Mouse (Mus musculus): ENCODE results near the gene Scarf1.

Scarf1 gene

DNA sequence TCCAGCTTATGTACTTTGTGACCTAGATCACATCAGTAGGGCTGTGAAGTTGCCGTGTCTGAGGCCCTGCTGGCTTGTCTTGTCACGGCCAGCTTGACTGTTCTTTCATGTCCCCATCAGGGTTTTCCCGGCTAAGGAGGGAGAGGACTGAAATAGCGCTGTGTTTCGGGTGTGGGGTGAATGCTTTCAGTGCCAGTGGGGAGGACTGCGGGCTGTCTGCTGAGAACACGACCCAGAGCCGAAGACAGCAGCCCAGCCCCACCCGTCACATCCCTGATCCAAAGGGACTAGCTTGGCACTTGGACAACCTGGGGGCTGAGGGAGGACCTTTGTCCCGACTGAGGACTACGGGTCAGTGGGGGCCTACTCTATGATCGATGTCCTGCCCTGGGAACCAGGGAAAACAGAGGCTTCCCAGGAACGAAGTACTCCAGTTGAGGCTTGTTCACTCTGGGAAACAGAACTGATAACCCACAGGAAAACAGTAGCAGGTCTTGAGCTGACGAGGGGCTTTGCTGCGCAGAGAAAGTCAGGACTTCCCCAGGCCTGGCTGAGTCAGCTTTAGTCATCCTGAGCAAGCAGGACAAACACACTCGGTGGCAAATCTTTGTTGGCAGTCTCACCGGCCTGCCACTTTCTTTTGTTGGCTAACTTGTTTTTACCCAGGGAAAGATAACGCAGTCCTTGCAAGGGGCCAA, 50.7 kb downstream of the Scarf1 start:
- no peak for DNase-seq (ENCODE audit: low spot score in 2 of 2)

DNA sequence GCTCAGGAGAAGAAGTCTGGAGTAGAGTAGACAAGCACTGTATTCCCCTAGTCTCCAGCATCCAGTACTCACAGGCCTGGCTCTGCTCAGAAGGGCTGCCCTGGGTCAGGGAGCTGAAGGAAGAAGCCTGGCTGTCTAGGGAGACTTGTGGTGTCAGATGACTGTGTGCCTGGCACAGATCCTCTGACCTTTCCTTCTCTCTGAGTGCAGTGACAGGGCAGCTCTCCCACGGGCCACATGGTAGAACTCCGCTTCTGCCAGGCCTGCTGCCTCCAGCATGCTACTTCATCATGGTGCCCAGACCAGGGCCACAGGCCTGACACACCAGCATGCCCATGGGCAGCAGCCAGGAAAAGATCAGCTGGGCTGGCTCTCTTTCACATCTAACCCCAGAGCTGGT, 52.5 kb downstream of the Scarf1 start:
- no peak for DNase-seq (ENCODE audit: low spot score in 2 of 2)

- no peak for DNase-seq (ENCODE audit: low spot score in 2 of 2)
Observed at GRCm38 (mm10) chr11:75566276-75567196, 53.2 kb downstream of the Scarf1 start.

DNA sequence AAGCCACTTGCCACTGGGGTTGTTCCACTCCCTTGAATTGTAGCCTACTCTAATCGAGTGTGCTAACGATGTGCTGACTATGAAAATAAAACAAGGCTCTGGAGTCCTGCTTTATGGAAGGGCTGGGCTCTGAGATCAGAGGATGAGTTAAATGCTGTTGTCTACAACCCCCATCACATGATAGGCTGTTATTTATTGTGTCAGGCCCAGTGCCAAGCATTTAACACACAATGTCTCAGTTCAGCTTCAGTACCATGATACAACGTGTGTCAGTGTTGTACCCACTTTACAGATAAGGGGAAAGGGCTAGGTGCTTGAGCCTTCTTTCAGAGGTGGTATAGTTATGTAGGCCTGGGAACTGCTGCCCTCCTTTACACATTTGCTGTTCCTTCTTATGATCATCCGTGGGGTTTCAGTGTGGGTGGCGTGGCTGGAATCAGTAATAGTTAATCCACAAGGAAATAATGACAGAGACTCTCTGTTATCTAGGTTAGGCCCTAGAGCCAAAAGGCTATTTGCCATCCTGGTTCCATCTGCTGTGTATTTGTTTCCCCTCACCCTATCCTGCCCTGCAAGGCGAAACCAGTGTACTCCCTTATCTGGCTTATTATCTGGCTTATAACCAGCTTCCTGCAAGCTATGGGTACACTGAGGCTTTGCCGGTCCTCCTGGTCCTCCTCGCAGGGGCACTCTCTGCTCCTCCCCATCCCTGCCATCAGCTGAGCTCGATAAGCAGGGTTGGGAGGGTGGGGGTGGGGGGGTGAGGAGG, 54.2 kb downstream of the Scarf1 start:
- DNase-seq (ENCODE audit: low spot score in 2 of 2), result no peak

DNA sequence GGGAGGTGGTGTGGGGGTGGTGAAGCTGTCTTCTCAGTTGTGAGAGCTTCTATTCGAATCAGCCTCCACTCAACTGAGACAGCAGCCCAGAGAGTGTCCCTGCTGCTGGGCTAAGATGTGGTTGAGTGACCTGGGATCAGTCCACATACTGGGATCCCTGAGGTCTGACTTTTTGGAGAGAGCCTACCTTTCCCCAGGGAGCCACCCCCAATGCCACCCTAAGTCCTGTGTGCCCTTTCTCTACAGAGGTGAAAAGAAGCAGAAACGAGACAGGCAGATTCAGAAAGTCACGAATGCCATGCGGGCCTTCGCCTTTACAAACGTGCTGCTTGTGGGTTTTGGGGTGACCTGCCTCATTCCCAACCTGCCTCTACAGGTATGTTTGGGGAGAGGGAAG, 54.8 kb downstream of the Scarf1 start:
- DNase-seq (ENCODE audit: low spot score in 2 of 2), result no peak

GRCm38 (mm10) chr11:75568962-75569361, 55.6 kb downstream of the Scarf1 start:
- no peak for DNase-seq (ENCODE audit: low spot score in 2 of 2)

DNA sequence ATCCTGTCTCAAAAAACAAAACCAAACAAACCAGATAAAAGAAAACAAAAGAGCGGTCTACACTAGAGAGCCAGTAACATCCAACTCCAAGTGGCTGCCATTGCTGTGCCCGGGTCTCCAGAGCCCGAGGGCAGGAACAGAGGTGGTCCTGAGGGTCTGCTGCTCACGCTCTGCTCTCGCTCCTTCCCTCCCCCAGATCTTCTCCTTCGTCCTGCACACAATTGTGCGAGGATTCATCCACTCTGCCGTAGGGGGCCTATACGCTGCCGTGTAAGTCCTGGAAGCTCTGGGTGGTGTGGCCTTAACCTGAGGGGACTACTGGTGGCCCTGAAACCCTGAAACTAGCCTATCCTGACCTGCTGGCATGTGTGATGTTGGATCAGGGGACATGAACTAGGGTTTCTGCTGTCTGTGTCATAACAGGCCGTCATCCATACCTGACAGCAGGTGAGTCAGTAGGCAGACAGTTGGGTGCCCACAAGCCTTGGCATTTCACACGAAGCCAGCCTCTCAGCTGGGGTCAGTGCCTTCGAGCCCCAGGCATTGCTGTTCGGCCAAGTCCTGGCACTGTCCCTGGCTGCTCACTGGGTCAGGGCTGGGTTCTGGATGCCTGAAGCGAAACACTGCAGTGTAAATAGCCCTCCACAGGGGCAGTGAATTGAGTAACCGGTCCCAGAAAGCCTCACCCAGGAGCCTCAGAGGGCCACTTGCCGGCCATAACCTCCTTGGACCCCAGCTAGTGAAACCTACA, 57.2 kb downstream of the Scarf1 start:
- no peak for DNase-seq (ENCODE audit: low spot score in 2 of 2)

DNA sequence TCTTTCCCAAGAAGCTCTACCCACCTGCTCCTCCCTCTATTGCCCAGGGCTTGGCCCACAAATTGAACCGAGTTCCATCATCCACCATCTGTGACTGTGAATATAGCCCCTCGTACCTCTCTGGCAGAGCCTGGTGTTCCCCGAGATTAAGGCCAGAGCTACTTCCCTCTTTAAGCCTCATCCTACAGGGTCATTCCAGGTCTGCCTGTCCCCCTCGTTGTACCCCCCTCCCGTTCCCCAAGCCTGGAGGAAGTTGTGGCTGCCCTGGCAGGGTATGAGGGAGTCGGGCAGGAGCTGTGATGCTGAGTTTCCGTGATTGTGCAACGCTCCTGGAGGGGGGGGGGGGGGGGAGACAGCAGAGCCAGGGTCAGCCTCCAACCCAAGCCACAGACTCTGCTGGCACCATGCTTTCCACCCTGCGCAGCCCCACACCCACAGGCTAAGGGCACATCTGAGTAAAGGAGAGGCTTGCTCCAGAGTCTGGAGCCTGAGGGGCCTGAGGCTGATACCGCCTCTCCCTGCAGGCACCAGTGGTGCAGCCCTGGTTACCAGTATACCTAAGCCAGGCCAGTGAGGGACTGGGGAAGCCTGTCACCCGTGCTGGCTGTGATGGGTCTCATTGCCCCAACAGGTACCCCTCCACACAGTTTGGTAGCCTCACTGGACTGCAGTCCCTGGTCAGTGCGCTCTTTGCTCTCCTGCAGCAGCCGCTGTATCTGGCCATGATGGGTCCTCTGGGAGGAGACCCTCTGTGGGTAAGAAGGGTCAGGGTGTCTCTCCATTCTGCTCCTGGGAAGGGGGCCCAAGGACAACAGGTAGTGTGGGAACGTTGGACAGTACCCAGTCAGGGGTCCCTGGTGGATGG, 58.0 kb downstream of the Scarf1 start:
- DNase-seq (ENCODE audit: low spot score in 2 of 2), result no peak

- no peak for DNase-seq (ENCODE audit: low spot score in 2 of 2)
Observed at GRCm38 (mm10) chr11:75572301-75572791, 59.0 kb downstream of the Scarf1 start.

- peak; percentile 79 to 86 for DNase-seq (ENCODE audit: low spot score in 2 of 2)
Observed at GRCm38 (mm10) chr11:75572854-75573650, 59.7 kb downstream of the Scarf1 start.

DNA sequence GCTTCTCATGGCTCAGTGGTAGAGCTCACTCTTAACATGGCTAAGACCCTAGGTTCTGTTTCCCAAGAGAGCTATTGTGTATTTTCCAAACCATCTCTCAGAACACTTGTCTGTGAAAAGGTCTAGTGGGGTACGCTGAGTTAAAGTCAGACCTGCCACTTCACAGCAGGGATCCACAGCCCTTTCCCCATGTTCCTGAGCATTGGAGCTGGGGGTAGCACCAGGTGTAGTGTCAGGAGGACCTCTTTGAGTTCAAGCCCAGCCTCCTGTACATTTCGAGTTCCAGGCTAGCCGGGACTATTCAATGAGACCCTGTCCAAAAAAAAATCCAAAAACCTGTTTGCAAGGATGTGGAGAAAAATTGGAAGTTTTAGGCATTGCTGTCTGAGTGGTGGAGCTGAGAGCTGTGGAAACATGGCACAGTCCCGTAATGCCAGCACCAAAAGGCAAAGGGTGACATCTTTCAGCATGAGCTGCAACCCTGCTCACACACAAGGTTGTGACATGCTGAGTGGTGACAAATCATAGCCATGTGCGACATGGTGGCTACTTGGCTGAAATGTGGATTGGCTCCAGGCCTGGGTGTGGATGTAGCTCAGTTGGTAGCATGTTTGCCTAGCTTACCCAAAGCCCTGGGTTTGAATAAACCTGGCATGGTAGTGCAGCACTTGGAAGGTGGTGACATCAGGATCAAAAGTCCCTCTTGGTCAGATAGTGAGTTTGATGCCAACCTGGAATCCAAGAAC, 61.2 kb downstream of the Scarf1 start:
- DNase-seq (ENCODE audit: low spot score in 2 of 2), result no peak

DNA sequence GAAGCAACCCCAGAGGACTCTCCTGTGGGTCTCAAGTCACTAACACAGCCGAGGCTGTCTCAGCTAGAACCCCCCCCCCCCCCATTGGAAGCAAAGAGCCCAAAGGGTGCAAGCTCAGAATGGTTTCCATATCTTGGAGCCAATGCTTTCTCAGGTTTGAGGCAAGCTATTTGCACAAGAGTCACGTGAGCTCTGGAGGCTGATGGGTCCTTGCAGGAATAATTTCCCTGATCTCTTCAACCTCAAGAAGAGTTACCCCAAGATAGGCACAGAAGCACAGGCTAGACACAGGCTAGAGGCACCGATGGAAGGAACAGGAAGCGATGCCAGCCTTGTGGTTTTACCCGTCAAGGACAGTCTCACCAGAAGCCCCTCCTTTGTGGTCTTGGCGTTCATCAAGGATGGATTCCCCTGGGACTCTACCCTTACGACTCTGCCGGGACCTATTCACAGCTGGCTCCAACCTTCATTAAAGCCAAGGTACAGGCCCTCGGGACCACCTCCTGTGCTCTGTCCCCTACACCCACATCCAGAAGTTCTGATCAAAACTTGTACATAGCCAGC, 62.3 kb downstream of the Scarf1 start:
- no peak for DNase-seq (ENCODE audit: low spot score in 2 of 2)

All from spleen, postnatal 14 days (tissue).